Mouse (Mus musculus) adrenal gland, adult 10 weeks (tissue): ENCODE measurements around the gene Nrip3. TPM values are rescaled to one million over a fixed set of nuclear protein-coding genes. Genes with fewer than 3 reads are reported as not detected.

ENCODE experiments used
- polyA plus RNA-seq: library from polyadenylated mRNA; stranded (reverse); fragments of 350-450 nt; fragmentation: Illumina TruSeq; extraction: RNeasy Lipid Tissue Mini Kit (QIAGEN cat#74804); gene quantifications from one replicate; pipeline ENCODE4 v1.2.3, GENCODE M21; 2014; ENCODE audit warnings: low read depth, low replicate concordance

Gene Nrip3
- polyA plus RNA-seq = 1.6 TPM

GRCm38 (mm10) chr7:109781470-109782203, at the start of gene Nrip3:
Nrip3 (minus strand) TSS chr7:109782025.

GRCm38 (mm10) chr7:109752008-109752925, 29.6 kb downstream of the Nrip3 start, which contains the start of gene Tmem9b:
Tmem9b (minus strand) TSS chr7:109752875.

GRCm38 (mm10) chr7:109731626-109732025, 50.2 kb downstream of the Nrip3 start, which contains the start of gene Ascl3:
Ascl3 (minus strand) TSS chr7:109731726.

GRCm38 (mm10) chr7:109723697-109724096, 58.1 kb downstream of the Nrip3 start, which contains the start of gene BC051019:
BC051019 (minus strand) TSS chr7:109723850.

Other genes starting within 250 kb of the Nrip3 start
- gene St5, start 78.4 kb downstream of the Nrip3 start, polyA plus RNA-seq = 35.7 TPM
- 33.3 TPM for gene Akip1, start 78.3 kb downstream of the Nrip3 start, polyA plus RNA-seq
- gene BC051019, start 58.2 kb downstream of the Nrip3 start, polyA plus RNA-seq = not detected
- gene Ascl3, start 50.3 kb downstream of the Nrip3 start, polyA plus RNA-seq = not detected
- 128 TPM for gene Tmem9b, start 29.1 kb downstream of the Nrip3 start, polyA plus RNA-seq
- gene Scube2, start 83.7 kb upstream of the Nrip3 start, polyA plus RNA-seq = not detected
- gene Dennd5a, start 178.4 kb upstream of the Nrip3 start, polyA plus RNA-seq = 199 TPM
- 118 TPM for gene Tmem41b, start 204.9 kb upstream of the Nrip3 start, polyA plus RNA-seq
- 291 TPM for gene Ipo7, start 236.2 kb upstream of the Nrip3 start, polyA plus RNA-seq